Mouse (Mus musculus) stomach, postnatal 0 days (tissue): ENCODE data around the gene Hpse2.

Source experiments
- CTCF ChIP-seq: IDR thresholded peaks from 2 replicates; pipeline ENCODE4 v1.5.1; 2016; ENCODE audit warnings: antibody characterized with exemption, low read depth, mild to moderate bottlenecking, moderate library complexity
- EP300 ChIP-seq: optimal IDR thresholded peaks from 2 replicates; pipeline ENCODE3; 2016; ENCODE audit warnings: antibody characterized with exemption

GRCm38 (mm10) chr19:42797866-42798265 lies 590.3 kb downstream of the Hpse2 start:
- TF ChIP-seq CTCF, result no peak
- no peak for TF ChIP-seq EP300
